Mouse (Mus musculus) thymus, postnatal 36 days (tissue): ENCODE measurements around the gene Polr3c.
A peak's percentile ranks its signal among the peaks of the same experiment; 100 is the strongest.
"Not testable (repeated sequence)": the region's sequence is repeated elsewhere in the genome, so short reads cannot be mapped to it uniquely, and the experiment has no call there.

Source experiments
- DNase-seq, 2 experiments: peaks; one replicate each; pipeline ENCODE4 v3.0.0; 2022; ENCODE audit warnings: mixed read lengths in 2 of 2

Gene Polr3c

DNA sequence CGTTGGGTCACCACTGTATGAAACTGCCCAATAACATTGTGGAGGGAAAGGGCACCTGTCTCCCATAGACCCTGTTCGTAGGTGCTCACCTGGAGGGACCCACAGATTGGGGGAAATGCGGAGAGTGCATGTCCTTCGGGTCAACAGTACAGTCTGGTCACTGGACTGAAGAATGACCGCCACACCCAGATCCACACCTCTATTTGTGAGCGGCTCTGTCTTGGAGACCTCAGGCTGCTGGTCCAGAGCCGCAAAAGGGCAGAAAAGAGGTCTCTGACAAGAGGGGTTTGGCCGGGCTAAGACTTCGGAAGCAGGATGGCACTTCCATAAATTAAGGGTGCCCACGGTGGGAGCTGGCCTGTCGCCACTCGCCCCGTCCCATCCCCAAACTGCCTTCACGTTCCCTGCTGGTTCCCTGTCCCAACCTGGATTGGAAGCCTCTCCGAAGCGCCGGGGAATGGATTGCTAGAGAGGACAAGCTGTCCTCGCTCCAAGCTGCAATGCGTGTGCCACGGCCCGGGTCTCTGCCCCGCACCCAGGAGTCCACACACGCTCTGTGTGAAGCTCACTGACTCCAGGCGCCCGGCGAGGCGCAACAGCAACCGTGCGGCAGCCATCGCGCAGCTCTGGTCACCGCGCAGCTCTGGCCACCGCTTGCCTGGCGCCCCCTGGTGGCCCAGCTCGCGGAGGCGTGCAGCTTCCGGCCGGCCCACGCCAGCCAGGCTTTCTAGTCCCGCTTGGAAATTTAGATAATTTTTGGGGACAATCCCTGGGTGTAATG lies 19.3 kb downstream of the Polr3c start, which contains the start of gene Nudt17:
Gene Nudt17 (minus strand): TSS at position 660 of the 781 bp plus-strand sequence.
- DNase-seq, result peak; percentile 67 to 71

DNA sequence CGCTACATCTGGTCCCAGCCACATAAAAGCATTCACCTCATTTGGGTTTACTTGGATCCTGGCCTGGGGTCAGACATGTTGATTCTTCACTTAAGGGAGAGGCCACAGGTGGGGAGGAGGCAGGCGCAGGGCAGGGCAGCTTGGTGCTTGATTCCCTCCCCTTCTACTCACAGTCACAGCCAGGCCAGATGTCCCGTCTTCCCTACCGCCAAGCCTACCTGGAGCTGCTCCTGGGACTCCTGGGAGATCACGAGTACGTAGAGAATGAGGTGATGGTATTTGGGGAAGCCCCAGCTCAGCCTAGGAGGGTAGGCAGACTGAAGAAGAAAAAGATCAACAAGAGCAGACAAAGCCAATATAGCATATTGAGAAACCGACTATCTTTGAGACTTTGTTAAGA lies 20.4 kb downstream of the Polr3c start:
- DNase-seq, result no peak

DNA sequence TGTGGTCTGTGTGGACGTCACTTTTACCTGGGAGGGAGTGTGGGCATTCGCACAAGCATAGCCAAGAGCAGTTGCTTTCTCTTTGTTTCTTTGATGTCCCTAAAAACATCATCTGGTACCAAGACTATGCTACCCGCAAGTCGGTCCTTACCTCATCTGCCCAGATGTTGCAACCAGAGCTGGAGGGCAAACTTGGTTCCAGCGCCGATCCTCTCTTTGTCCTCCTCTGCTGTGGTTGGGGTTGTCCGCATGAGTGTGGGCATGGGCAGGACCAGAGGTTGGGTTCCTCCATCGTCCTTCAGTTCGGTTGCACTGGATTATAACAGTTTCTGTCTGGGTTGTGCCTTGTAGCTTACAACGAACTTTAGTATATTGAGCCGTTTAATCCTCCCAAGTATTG lies 21.2 kb downstream of the Polr3c start:
- no peak for DNase-seq

DNA sequence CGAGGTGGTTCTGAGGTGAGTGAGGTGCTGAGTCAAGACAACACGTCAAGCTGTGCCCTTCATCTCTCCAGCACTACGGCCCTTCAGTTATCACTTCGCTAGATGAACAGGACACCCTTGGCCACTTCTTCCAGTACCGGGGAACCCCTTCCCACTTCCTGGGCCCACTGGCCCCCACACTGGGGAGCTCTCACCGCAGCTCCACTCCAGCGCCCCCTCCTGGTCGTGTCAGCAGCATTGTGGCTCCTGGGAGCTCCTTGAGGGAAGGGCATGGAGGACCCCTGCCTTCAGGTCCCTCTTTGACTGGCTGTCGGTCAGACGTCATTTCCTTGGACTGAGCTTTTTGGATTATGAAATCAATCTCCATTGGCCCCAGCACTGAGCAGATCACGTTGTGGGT lies 22.6 kb downstream of the Polr3c start:
- peak; percentile 43 to 54 for DNase-seq

DNA sequence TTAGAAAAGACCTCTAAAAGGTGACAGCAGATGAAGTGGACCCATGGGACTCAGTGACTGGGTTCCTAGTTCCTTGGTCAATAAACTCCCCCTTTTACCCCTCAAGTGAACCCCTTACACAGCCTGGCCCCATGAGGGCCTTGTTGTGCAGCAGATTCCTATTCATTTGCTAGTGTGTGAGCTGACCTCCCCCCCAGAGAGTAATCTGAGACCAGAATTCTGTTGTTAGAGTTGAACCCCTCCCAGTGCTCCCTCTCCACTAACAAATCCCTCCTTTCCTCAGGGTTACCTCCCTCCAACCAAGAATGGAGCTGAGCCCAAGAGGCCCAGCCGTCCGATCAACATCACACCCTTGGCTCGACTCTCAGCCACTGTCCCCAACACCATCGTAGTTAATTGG lies 26.4 kb downstream of the Polr3c start:
- DNase-seq, result no peak

DNA sequence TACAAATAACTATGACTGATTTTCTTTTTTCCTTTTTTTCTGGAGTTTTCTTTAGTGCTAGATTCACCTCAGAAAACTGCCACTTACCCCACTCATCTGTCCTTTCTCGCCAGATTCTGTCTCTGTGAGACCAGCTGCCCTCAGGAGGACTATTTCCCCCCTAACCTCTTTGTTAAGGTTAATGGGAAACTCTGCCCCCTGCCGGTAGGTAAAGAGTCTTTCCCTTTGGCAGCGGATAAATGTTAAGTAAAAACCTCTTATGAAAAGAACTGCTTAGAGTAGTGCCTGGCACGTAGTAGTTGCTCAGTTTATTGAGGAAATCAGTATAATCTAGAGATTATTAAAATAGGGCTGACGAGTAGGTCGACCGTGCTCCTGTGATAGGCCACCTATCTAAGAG lies 27.1 kb downstream of the Polr3c start:
- peak in 1 of 2 experiments; percentile 15 for DNase-seq

DNA sequence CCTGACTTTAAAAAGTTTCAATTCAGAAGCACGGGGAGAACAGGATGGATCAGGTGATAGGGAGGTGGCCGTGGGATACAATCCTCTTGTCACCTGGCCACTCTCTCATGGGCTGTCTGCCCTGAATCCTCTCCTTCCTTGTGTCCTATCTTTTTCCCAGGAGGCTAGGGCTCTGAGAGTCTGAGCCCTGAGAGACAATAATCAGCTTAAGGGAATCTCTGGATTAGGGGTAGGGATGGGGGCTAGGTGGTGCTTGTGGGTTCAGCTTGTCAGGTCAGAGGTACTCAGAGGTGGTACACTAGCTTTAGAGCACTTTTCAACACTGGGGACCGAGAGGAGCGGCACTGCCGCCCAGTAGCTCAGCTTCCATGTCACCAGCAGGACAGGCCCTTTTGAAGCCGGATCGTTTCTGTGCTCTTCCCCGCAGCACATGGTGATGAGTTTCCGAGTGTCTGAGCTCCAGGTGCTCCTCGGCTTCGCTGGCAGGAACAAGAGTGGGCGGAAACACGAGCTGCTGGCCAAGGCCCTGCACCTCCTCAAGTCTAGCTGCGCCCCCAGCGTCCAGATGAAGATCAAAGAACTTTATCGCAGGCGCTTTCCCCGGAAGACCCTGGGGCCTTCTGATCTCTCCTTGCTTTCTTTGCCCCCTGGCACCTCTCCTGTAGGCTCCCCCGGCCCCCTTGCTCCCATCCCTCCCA lies 28.3 kb downstream of the Polr3c start:
- no peak for DNase-seq

DNA sequence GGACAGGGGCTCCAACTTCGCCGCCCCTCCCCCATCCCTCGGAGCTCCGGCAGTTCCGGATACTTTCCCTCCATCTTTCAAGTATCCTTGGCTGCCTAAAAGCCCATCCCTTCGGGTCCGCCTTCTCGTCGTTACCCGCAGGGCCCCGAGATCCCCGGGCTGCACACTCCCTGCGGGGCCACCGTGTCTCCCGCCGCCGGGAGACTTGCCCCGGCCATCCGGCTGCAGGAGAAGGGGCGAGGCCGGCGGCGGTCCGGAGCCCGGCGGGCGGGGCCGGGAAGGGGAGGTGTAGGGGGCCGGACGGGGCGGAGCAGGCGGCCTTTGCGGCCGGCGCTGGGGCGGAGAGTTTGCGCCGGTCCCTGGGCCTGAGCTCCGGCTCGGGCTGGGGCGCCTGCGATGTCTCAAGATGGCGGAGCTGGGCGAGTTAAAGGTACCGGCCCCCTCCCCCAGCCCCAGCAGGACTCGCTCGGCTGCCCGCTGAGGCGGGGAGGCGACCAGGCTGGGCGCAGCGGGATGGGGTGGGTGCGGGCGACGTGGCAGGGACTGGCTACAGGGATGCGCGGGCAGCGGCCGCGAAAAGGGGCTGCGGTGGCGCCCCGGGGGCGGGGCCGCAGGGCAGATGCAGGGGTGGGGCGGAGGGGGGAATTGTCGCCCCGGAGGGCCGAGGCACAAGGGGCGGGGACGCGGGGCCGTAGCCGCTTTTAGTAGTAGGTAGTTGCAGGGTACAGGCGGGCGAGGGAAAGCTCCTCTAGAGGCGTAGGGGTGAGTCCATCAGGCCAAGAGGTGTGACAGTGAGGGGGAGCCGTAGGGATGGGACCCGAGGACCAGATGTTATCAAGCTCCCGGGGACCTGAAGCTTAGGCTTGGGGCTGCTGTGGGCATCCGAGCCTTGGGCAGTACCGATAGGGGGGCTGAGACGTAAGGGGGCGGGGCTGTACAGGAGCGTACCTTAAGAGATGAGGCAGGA lies 30.4 kb downstream of the Polr3c start:
- peak; percentile 68 for DNase-seq

DNA sequence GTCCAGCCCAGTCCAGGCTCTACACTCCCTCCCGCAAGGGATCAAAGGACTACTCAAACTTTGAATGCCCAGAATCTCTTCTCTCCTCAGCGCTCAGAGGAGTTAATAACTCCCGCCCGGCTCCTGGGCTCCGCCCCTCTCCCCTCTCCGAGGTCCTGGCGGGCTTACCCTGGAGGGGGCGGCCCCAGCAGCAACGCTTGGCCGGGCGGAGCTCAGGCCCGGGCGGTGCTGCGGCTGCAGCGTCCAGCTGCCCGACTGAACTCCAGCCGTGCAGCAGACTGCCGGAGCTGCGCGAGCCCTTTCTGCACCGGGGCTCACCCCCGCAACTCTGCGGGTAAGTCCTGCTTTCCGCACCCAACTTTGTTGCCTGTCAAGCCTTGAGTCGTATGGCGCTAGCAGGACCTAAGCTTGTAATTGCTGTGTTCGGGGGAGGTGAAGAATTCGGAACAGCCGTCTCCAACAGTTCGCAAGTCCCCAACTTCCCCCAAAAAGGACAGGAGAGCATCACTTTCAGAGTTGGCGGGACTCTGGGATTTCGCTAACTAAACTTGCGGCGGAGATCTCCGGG lies 31.1 kb downstream of the Polr3c start, which contains the start of gene Pias3:
Gene Pias3 (plus strand): TSS at position 187 of the 568 bp plus-strand sequence.
- DNase-seq, result peak; percentile 48 to 59

DNA sequence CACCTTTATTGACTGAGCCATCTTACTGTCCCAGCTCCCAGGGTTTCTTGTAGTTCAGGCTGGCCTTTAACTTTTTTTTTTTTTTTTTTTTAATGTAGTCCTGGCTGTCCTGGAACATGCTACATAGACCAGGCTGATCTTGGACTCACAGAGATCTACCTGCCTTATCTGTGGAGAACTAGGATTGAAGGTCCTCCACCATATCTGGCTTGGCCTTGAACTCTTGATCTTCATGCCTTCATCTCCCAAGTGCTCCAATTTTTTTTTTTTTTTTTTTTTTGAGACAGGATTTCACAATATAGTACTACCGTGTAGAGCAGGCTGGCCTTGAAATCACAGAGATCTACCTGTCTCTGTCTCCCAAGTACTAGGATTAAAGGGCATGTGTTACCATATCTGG lies 33.8 kb downstream of the Polr3c start:
- no peak for DNase-seq

DNA sequence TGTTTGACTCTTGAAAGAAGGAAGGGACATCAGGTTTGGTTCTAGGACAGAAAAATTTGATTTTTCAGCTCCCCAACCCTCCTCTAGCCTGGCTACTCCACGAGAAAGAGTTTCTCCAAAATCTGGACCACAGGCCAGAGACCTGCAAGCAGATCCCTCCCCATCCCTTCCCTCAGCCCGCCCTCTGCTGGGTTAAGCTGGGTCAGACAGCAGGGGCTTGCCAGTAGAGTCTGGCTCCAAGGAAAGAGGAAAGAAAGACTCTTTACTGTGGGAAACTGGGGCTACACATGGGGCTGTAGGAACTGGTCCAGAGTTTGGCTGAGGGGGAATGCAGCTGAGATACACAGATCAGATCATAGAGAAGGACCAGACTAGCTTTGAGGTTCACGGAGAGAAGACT lies 34.9 kb downstream of the Polr3c start:
- no peak for DNase-seq

DNA sequence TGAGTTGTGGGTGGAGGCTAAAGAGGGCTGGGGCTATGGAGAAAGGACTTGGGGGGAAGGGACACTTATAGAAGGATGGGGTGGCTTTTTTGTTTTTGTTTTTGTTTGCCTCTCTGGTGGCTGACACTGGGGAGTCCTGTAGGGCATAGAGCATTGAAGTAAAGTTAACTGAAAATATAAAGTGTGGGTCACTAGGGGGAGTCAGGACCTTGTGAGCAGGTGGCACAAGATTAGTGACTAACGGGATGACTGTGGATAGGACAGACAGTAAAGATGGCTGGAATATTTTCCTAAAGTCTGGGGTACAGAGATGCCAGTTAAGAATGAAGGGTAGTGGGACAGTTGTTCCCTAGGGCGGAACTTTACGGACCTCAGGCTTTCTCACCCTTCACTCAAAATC lies 37.1 kb downstream of the Polr3c start:
- no peak for DNase-seq

DNA sequence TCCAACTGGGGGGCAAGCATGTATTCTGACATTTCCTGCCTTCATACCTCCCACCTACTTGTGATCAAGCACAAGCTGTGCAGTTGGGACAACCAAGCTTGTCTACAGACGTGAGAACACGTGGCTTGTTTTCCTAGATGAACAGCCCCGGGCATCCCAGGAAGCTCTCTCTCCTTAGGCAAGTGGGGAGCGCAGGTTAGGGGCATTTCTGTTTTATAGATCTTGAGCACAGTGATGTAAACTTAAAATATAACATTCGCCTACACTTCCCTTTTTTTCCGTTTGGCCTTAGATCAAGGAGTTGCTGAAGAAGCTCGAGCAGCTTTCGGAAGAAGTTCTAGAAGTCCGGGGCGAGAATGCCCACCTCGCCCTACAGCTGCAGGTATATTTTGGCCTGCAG lies 38.6 kb downstream of the Polr3c start:
- DNase-seq, result no peak

DNA sequence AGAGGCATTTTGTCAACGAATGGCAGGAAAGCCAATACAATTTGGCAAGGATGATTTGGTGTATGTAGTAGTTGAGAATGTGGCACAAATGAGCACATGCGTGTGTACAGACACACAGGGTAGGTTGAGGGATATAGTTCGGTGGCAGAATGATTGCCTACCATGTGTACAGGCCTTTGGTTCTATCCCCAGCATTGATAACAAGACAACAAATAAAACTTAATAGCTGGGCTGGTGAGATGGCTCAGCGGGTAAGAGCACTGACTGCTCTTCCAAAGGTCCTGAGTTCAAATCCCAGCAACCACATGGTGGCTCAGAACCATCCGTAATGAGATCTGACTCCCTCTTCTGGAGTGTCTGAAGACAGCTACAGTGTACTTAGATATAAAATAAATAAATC lies 41.4 kb downstream of the Polr3c start:
- not testable (repeated sequence) for DNase-seq

DNA sequence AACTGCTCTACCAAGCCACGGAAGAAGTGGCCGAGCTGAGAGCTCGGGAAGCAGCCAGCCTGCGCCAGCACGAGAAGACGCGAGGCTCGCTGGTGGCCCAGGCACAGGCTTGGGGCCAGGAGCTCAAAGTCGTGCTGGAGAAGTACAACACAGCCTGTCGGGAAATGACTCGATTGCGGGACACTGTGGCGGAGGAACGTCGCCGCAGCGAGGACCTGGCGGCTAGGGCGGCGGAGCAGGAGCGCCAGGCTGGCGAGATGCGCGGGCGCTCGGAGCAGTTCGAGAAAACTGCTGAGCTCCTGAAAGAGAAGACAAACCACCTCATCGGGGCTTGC lies 42.6 kb downstream of the Polr3c start:
- DNase-seq, result peak in 1 of 2 experiments; percentile 7

DNA sequence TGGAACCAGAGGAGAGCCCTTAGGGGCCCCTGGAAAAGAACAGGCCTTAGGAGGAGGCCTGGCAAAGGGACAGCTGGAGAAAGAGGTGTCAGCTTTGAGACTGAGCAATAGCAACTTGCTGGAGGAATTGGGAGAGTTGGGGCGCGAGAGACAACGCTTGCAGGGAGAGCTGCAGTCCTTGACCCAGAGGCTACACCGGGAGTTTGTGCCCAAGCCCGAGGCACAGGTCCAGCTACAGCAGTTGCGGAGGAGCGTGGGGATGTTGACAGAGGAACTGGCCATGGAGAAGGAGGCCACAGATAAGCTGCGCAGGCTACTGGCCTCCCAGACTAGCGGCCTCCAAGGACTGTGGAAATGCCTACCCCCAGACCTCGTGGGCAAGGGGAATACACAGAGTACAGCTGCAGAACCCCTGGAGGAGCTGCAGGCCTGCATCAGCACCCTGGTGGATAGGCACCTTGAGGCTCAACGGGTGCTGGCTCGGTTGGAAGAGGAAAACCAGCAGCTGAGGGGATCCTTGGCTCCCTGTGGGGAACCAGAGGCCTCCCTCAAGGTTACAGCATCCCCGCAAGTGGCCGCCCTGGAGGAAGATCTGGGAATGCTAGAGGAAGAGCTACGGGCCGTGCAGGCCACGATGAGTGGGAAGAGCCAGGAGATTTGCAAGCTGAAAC lies 43.1 kb downstream of the Polr3c start:
- no peak for DNase-seq

DNA sequence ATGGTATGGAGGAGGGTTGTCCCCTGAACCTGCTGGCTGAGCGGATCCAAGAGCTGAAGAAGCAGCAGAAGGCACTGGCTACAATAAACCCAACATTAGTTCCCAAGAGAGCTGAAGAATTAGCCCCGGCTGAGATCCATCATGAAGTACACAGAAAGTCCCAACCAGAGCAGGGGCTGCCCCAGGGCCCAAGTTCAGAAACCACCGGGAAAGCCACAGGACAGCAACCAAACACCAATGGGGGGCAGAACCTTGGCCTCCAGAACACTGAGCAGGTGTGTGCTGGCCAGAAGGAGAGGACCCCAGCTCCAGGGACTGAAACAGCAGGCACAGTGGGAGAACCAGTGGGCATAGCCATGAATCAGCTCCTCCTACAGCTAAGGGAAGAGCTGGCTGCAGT lies 43.9 kb downstream of the Polr3c start:
- DNase-seq, result no peak

DNA sequence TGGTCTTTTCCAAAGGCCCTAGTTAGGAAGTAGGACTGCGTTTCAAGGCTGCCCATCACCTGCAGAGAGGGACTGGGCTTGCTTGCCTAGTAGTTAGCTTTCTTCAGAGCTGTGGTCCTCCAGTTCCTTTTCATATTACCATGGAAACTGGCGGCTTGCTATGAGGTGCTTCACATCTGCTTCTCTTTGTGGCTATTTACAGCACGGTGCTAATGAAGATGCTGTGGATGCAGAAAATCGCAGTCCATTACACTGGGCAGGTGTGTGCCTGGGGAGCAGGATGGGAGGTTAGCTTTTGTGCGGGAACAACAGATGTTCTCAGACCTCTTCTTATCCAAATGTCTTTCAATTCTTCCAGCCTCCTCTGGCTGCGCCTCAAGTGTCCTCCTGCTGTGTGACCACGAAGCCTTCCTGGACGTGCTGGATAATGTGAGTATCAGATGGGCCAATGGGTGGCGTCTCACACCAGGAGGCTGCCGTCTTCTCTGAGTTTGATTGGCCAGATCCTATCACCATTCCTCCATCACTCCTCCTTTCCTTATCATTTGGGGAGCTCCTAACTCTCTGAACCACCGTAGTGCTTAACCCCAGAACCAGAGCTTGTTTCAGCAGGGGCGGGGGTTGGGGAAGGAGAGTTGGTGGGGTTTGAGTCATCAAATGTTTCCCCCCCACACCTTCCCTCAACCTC lies 47.0 kb downstream of the Polr3c start:
- DNase-seq, result no peak

DNA sequence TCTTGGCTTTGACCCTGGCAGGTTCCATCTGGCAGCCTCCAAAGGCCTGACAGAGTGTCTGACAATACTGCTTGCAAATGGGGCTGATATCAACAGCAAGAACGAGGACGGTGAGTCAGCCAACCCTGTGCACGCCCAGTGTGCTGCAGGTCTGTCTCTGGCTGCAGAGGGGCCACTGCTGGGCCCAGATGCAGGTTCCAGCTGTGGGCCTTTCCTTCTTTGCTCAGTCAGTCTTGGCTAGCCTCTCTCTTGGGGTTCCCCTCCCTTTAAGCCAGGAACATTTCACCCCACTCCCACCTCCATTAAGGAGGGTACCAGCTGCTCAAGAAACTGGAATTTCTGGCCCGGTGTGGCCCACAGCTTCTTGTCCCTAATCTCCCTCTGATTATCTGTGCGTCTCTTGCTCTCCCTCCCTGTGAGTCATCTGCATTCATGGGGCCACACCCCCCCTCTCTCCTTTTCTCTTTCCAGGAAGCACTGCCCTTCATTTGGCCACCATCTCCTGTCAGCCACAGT lies 48.2 kb downstream of the Polr3c start:
- DNase-seq, result no peak

DNA sequence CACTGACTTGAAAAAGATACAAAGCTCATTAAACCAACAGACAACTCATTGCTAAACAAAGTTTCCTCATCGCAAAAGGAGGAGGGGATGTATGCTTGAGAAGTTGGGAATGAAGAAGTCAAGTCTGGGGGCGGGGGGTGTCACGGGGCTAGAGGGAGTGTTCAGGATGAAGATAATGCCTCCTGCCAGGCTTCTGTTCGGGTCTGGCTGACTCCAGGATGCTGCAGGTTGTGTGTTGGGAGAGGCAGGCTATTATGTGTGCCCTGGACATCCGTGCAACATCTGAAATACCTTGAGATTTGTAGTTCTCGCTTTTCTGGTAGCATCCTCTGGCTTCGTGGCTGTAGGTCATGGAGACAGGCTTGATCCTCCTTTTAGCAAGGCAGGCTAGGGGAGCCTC lies 49.0 kb downstream of the Polr3c start:
- DNase-seq, result no peak

DNA sequence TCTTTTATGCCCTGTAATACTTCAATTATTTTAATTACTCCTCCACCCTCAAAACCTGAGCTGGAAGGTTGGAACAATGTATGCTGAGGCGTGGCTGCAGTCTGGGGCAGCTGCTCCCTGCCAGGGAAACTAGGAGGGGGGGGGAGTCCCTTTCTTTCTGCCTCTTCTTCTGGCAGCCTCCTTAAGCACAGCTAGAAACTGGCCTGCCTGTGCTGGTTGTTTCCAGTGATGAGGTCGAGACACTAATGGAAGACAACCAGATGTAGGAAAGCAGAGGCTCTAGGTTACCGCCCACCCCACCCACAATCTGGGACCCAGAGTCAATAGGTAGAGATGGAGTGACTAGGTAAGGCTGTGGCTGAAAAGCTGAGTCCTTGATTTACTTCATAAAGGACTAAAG lies 51.7 kb downstream of the Polr3c start:
- no peak for DNase-seq
